Mouse (Mus musculus) liver, adult (tissue): ENCODE results near the gene Figla.

Experiments
- GATA4 ChIP-seq: IDR thresholded peaks from 2 replicates; pipeline ENCODE4 v1.6.1; 2014; ENCODE audit warnings: mild to moderate bottlenecking, low read length; ENCODE audit not compliant: insufficient replicate concordance

Gene Figla

GRCm38 (mm10) chr6:86026632-86027292 lies 10.8 kb downstream of the Figla start:
- no peak for TF ChIP-seq GATA4

- no peak for TF ChIP-seq GATA4
Measured at GRCm38 (mm10) chr6:86028150-86028549, 12.2 kb downstream of the Figla start.

DNA sequence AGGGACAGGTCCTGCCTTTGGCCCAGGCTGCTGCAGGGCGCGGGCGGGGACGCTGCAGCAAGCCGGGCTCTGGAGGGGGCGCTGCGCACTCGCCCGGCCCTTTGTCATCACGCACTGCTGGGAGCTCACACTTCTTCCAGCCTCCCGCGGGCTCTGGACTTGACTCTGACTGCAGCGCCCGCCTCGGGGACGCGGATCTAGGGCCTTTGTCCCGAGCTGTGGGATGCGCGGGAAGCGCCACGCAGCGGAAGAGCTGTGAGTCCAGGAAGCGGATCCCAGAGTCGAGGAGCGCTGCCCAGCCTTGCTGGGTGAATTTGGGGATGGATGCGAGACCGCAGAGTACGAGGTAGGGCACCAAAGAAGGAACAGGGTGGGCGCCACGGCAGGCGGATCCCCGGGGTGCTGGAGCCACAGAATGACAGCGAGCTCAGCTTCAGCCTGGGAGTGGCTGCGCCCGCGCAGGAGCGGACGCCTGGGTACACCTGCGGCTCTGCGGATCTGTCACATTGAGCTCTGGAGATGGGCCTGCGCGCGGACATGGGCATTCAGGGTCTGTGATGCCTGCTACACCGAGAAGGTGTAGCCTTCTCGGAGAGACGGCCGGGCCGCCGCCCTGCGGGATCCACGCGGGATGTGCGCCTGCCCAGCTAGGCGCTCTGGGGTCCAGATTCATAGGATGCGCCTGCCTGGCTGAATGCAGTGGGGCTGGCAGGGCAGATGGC lies 12.8 kb downstream of the Figla start, which contains the start of gene Add2:
Gene Add2 (plus strand): TSS at position 81 of the 722 bp plus-strand sequence.
- no peak for TF ChIP-seq GATA4

DNA sequence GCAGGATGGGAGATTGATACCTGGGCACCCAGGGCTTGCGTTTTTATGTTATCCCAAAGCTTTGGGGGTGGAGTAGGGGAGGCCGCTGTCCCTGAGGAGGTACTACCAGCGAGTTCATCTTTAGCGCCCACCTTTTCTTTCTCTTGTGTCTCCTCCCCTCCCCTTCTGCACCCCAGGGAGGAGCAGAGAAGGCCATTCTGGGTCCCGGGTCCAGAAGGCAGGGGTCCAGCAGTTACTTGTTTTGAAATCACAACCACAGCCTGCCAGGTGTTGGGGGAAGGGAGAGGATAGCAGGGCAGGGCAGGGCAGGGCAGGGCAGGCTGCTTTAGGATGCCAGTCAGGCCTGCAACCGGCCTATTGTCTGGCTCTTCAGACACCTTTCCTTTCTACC lies 13.3 kb downstream of the Figla start:
- TF ChIP-seq GATA4, result no peak

GRCm38 (mm10) chr6:86031527-86031926 lies 15.6 kb downstream of the Figla start:
- no peak for TF ChIP-seq GATA4

DNA sequence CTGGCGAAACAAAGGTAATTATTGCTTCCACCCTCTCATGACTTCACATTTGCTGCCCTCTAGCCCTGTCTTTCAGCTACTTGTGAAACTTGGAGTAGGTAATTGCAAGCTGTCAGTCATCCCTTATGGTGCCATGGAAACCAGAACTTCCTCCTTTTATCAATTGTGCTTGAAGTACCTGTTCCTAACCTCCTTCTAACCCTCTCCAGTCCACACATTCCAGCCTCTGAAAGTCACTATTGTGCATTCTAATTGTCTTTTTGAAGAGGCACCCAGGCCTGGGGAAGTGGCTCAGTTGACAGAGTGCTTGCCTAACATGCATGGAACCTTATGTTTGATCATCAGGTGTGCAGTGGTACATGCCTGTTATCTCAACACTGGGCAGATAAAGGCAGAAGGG lies 17.7 kb downstream of the Figla start:
- TF ChIP-seq GATA4, result no peak

GRCm38 (mm10) chr6:86038901-86039300 lies 22.9 kb downstream of the Figla start:
- no peak for TF ChIP-seq GATA4

DNA sequence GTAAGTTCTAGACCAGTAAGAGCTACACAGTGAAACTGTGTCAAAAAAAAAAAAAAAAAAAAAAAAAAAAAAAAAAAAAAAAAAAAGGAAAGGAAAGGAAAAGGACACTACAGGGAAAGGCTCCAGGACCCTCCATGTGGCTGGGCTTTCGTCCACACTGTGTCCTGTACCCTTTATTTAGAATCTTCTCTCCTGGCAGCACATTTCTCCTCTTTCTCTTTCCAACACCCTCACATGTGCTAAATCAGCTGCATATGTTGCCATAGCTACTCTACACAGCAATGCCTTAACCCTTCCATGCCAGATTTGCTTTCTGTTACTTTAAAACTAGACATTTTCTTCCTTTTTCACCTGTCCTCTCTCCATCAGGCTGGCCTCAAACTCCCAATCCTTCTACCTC lies 24.2 kb downstream of the Figla start:
- TF ChIP-seq GATA4, result no peak

DNA sequence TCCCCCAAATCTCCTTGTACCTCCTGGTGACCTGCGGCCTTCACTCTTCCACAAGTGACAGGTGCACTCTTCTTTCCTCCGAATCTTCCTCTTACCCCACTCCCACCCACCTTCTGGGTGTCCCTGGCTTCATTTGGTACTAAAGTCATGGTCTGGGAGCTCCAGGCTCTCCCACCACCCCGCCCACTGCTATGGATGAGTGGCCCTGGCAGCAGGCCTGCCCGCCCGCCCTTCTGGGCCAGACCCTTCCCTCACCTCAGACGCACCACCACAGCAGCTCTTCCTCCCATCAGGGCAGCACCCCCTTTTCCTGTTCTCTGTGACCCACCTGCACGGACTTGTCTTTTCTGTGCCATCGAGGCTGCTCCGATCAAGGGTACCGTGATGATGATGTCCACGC lies 31.5 kb downstream of the Figla start:
- no peak for TF ChIP-seq GATA4

- no peak for TF ChIP-seq GATA4
Measured at GRCm38 (mm10) chr6:86048509-86048908, 32.5 kb downstream of the Figla start.

DNA sequence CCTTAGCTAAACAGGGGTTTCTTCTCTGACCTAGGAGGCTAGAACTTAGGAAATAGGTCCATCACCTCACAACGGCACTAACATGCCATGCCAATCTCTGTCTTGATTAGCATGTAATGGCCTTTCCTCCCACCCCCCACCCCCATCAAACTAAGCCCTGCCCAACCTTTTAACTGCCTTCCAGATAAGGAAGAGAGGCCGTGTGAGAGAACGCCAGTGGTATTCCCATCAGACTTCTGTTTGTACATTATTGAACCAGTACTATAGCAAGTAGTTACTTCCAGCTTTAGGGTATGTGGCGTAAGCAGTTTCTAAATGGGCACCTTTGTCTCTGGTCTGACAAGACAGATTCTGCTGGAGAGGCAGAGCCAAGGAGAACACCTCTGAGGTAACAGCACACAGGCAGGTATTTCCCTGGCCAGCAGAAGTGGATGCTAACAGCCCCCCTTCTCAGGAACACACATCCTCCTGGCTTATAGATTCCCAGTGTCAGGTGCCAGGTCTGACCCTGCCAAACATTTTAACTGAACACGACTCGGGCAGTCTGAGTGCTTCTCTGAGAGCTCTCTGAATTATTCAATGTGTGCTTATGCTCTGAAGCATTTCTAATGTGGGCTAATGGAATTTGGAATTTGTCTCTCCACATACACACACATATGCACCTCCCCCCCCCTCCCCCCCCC lies 34.8 kb downstream of the Figla start:
- no peak for TF ChIP-seq GATA4

GRCm38 (mm10) chr6:86052032-86052459 lies 36.1 kb downstream of the Figla start:
- no peak for TF ChIP-seq GATA4

DNA sequence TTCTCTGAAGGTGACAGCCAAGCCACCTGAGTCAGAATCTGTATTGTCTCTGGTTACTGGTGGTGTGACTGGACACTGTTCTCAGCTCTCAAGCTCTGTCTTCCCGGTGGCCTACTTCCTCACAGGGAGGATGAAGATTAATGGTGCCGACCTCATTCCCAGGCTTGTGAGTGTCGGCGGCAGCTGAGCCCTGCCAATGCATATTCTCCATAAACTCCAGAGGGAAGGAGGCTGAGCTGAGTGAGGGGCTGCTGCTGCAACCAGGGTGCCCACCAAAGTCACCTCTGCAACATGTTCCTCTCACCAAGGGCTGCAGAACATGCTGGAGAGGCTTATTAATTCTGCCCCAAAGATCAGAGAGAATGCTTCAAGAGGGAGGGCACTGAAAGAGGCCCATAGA lies 36.6 kb downstream of the Figla start:
- TF ChIP-seq GATA4, result no peak

- TF ChIP-seq GATA4, result no peak
Measured at GRCm38 (mm10) chr6:86053099-86053498, 37.1 kb downstream of the Figla start.

- no peak for TF ChIP-seq GATA4
Measured at GRCm38 (mm10) chr6:86053594-86053993, 37.6 kb downstream of the Figla start.

GRCm38 (mm10) chr6:86058475-86058874 lies 42.5 kb downstream of the Figla start:
- TF ChIP-seq GATA4, result no peak
